Mouse (Mus musculus): ENCODE results near the gene Pdgfb.

DNA sequence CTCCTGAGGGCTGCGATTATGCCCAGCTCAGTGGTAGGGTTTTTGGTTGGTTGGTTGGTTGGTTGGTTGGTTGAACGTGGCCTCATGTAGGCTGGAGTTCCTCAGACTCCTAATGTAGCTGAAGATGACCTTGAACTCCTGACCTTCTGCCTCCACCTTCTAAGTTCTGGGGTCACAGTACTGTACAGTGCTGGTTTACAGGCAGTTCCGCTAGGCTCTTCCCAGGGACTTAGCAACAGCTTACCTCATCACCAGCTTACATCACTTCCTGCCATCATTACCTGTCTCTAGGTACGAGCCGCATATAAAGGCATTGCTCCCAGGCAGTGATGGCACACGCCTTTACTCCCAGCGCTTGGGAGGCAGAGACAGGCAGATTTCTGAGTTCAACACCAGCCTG is 43.4 kb upstream of the Pdgfb start:
- TF ChIP-seq CTCF (IDR thresholded peaks at IDR 0.05; ENCODE audit: extremely low read depth, insufficient read length, insufficient replicate concordance, low read depth, low read length) (no peak), POLR2A (IDR thresholded peaks at IDR 0.05; ENCODE audit: low read depth, low read length) (no peak)

All from small intestine, adult 2 months (tissue).